In genomic region chr4:99484271-99484670, GRCm38 (mm10) we compare ENCODE assay signal across 28 mouse cellular contexts.
DNase-seq lines count a peak whose midpoint lies in the region; ATAC-seq and TF ChIP-seq lines count a peak whose summit lies in the region.
"Had no signal": no experiment of that assay in that cellular context is flagged by ENCODE, and none has a peak within 500 bp of the region (broad histone marks: within the 10 kb centered on the region; RNA-seq: fewer than 3 reads in every experiment).

No protein-coding gene starts in this region.

- H3K4me1 ChIP-seq in hindbrain, postnatal 0 days (ENCODE audit: insufficient read depth, low read length) = no peaks in the 10 kb centered on the region
- H3K4me1 ChIP-seq in hindbrain, embryonic 14.5 days (replicated peaks; ENCODE audit: control insufficient read depth, insufficient read depth, low read length) = no peaks in the 10 kb centered on the region
- H3K4me1 ChIP-seq: embryonic facial prominence, embryonic 13.5 days; forebrain, embryonic 10.5 days; forebrain, embryonic 15.5 days; heart, embryonic 12.5 days; hindbrain, embryonic 15.5 days; limb, embryonic 12.5 days; liver, embryonic 13.5 days; midbrain, embryonic 15.5 days had no signal

- no peak overlapping the region for H3K9ac ChIP-seq in hindbrain, postnatal 0 days (replicated peaks; ENCODE audit: low read length)
- no peak overlapping the region for H3K9ac ChIP-seq in hindbrain, embryonic 14.5 days
- H3K9ac ChIP-seq: embryonic facial prominence, embryonic 13.5 days; forebrain, embryonic 15.5 days; heart, embryonic 12.5 days; hindbrain, embryonic 15.5 days; limb, embryonic 12.5 days; liver, embryonic 13.5 days; lung, embryonic 14.5 days; midbrain, embryonic 15.5 days had no signal

- TF ChIP-seq CTCF in hindbrain, postnatal 0 days (IDR thresholded peaks at IDR 0.05; ENCODE audit: low read depth) = peak; percentile 16; the same call in 1 of the 2 replicates
- peak; percentile 29 for TF ChIP-seq CTCF in left cerebral cortex, adult 2 months (IDR thresholded peaks at IDR 0.05)

- no peak for DNase-seq in hindbrain, postnatal 0 days (ENCODE audit: low spot score)
- DNase-seq in hindbrain, embryonic 14.5 days (ENCODE audit: low spot score) = no peak
- no peak for DNase-seq in left cerebral cortex, adult 2 months (ENCODE audit: extremely low spot score in 1 of 2, low spot score in 2 of 2)
- no peak for DNase-seq in left cerebral cortex, adult 8-10 months (ENCODE audit: low spot score in 2 of 2)
- DNase-seq in lung, postnatal 36 days = peak; percentile 22
- no peak for DNase-seq in lung, postnatal 4 days
- peak; percentile 11 for DNase-seq in retina, postnatal 1 day
- no peak for DNase-seq in testis, postnatal 10 days (ENCODE audit: low spot score)
- DNase-seq: adrenal gland, adult 2 months; cerebellum, adult 11 months; cerebellum, adult 9-11 months; gastrocnemius, adult 2 months; gastrocnemius, postnatal 36 days; heart, adult 2 months; kidney, adult 9 months; layer of hippocampus, postnatal 36 days; liver, embryonic 13.5 days; lung, embryonic 14.5 days; right cerebral cortex, postnatal 4 days; thymus, postnatal 4 days had no signal

- intact Hi-C loops in left cerebral cortex, adult 2 months (cut with DNase I) = no loop called here

- H3K36me3 ChIP-seq in hindbrain, postnatal 0 days (ENCODE audit: insufficient read depth, low read length) = no peaks in the 10 kb centered on the region
- H3K36me3 ChIP-seq in hindbrain, embryonic 14.5 days (replicated peaks; ENCODE audit: control insufficient read depth, insufficient read depth) = no peaks in the 10 kb centered on the region
- H3K36me3 ChIP-seq: embryonic facial prominence, embryonic 13.5 days; forebrain, embryonic 10.5 days; forebrain, embryonic 15.5 days; heart, embryonic 12.5 days; hindbrain, embryonic 15.5 days; limb, embryonic 12.5 days; liver, embryonic 13.5 days; midbrain, embryonic 15.5 days had no signal

- WGBS in hindbrain, postnatal 0 days = 62% methylated on average over 4 of the region's 4 CpGs
- 63% methylated on average over 4 of the region's 4 CpGs for WGBS in hindbrain, embryonic 14.5 days

- H3K9me3 ChIP-seq in hindbrain, postnatal 0 days (ENCODE audit: low read length) = no peaks in the 10 kb centered on the region
- no peaks in the 10 kb centered on the region for H3K9me3 ChIP-seq in hindbrain, embryonic 14.5 days (ENCODE audit: control insufficient read depth, low read length)
- H3K9me3 ChIP-seq: embryonic facial prominence, embryonic 13.5 days; forebrain, embryonic 10.5 days; forebrain, embryonic 15.5 days; heart, embryonic 12.5 days; hindbrain, embryonic 15.5 days; limb, embryonic 12.5 days; liver, embryonic 13.5 days; midbrain, embryonic 15.5 days had no signal

- no peaks in the 10 kb centered on the region for H3K27me3 ChIP-seq in hindbrain, postnatal 0 days (ENCODE audit: insufficient read depth, low read length)
- no peaks in the 10 kb centered on the region for H3K27me3 ChIP-seq in hindbrain, embryonic 14.5 days (ENCODE audit: control insufficient read depth, insufficient read depth, low read length)
- H3K27me3 ChIP-seq: embryonic facial prominence, embryonic 13.5 days; forebrain, embryonic 15.5 days; heart, embryonic 12.5 days; limb, embryonic 12.5 days; liver, embryonic 13.5 days; midbrain, embryonic 15.5 days had no signal

- ATAC-seq in hindbrain, postnatal 0 days = no peak
- ATAC-seq in hindbrain, embryonic 14.5 days (ENCODE audit: low FRiP score) = no peak
- ATAC-seq: activated CD4-positive, CD25-positive, alpha-beta regulatory T cell, adult 4 months; forebrain, embryonic 15.5 days; midbrain, embryonic 15.5 days had no signal

- H3K4me3 ChIP-seq in hindbrain, postnatal 0 days (ENCODE audit: low read length) = no peak overlapping the region
- H3K4me3 ChIP-seq in hindbrain, embryonic 14.5 days (replicated peaks; ENCODE audit: low read length) = no peak overlapping the region
- no peak overlapping the region for H3K4me3 ChIP-seq in left cerebral cortex, adult 2 months
- H3K4me3 ChIP-seq: embryonic facial prominence, embryonic 13.5 days; forebrain, embryonic 10.5 days; forebrain, embryonic 15.5 days; gastrocnemius, adult 2 months; heart, adult 2 months; heart, embryonic 12.5 days; hindbrain, embryonic 15.5 days; limb, embryonic 12.5 days; liver, embryonic 13.5 days; midbrain, embryonic 15.5 days had no signal

- H3K4me2 ChIP-seq in hindbrain, postnatal 0 days (ENCODE audit: low read depth, low read length) = no peak overlapping the region
- H3K4me2 ChIP-seq in hindbrain, embryonic 14.5 days (replicated peaks) = no peak overlapping the region
- H3K4me2 ChIP-seq: embryonic facial prominence, embryonic 13.5 days; forebrain, embryonic 15.5 days; heart, embryonic 12.5 days; hindbrain, embryonic 15.5 days; limb, embryonic 12.5 days; liver, embryonic 13.5 days; lung, embryonic 14.5 days; midbrain, embryonic 15.5 days had no signal

- H3K27ac ChIP-seq in hindbrain, postnatal 0 days = no peak overlapping the region
- H3K27ac ChIP-seq in hindbrain, embryonic 14.5 days = no peak overlapping the region
- H3K27ac ChIP-seq in left cerebral cortex, adult 2 months = no peak overlapping the region
- H3K27ac ChIP-seq: embryonic facial prominence, embryonic 13.5 days; forebrain, embryonic 10.5 days; forebrain, embryonic 15.5 days; gastrocnemius, adult 2 months; heart, adult 2 months; hindbrain, embryonic 15.5 days; limb, embryonic 12.5 days; liver, embryonic 13.5 days; midbrain, embryonic 15.5 days had no signal

Comparison
In these comparisons a context has a peak if more than half of its experiments do, and no peak if none do; other contexts are left out.
1. DNase-seq: peak in lung, postnatal 36 days (single experiment) and retina, postnatal 1 day (single experiment); none in hindbrain, postnatal 0 days (single experiment), hindbrain, embryonic 14.5 days (single experiment), left cerebral cortex, adult 2 months (0 of 2), left cerebral cortex, adult 8-10 months (0 of 2), lung, postnatal 4 days (0 of 2) and testis, postnatal 10 days (single experiment).